Mouse (Mus musculus) heart, adult 2 months (tissue): Measurements from ENCODE around the gene Ttc7. TPM values are rescaled to one million over a fixed set of nuclear protein-coding genes. Genes with fewer than 3 reads are reported as not detected.

ENCODE experiments used
- DNase-seq, 2 experiments: peaks; one replicate each; pipeline ENCODE4 v3.0.0; 2021
- H3K27ac ChIP-seq: fragments of 200-600 bp; 2 replicates; pipeline ENCODE4 v1.8.1; 2022
- H3K27me3 ChIP-seq: fragments of 200-500 bp; 2 replicates; pipeline ENCODE4 v1.6.1; 2012; ENCODE audit warnings: mild to moderate bottlenecking, low read length, inconsistent platforms, mixed read lengths; ENCODE audit not compliant: control insufficient read depth, insufficient read depth
- H3K36me3 ChIP-seq: fragments of 200-500 bp; 2 replicates; pipeline ENCODE4 v1.6.1; 2012; ENCODE audit warnings: low read length, inconsistent platforms; ENCODE audit not compliant: control insufficient read depth, insufficient read depth
- H3K4me1 ChIP-seq: fragments of 200-500 bp; 2 replicates; pipeline ENCODE4 v1.6.1; 2011; ENCODE audit warnings: low read length; ENCODE audit not compliant: control insufficient read depth, insufficient read depth
- H3K4me3 ChIP-seq: fragments of 200-600 bp; 2 replicates; pipeline ENCODE4 v1.8.1; 2022
- H3K79me2 ChIP-seq: fragments of 200-500 bp; replicated peaks from 2 replicates; pipeline ENCODE4 v1.6.1; 2012; ENCODE audit warnings: mild to moderate bottlenecking, inconsistent platforms, low read length, moderate library complexity, mixed read lengths; ENCODE audit not compliant: control insufficient read depth, insufficient read depth
- H3K9ac ChIP-seq: fragments of 200-500 bp; 2 replicates; pipeline ENCODE4 v1.6.1; 2012; ENCODE audit warnings: low read depth, mild to moderate bottlenecking, control low read depth, inconsistent platforms, low read length, mixed read lengths
- CTCF ChIP-seq: fragments of 200-600 bp; IDR thresholded peaks from 2 replicates; pipeline ENCODE4 v1.8.1; 2022; ENCODE audit warnings: antibody characterized with exemption, mild to moderate bottlenecking, moderate library complexity
- EP300 ChIP-seq: fragments of 200-500 bp; IDR thresholded peaks from 2 replicates; pipeline ENCODE4 v1.6.1; 2011; ENCODE audit warnings: low read depth, low read length, control low read depth; ENCODE audit not compliant: insufficient read depth
- POLR2A ChIP-seq: fragments of 200-500 bp; IDR thresholded peaks from 2 replicates; pipeline ENCODE4 v1.6.1; 2011; ENCODE audit warnings: mild to moderate bottlenecking, low read depth, low read length, control low read depth; ENCODE audit not compliant: insufficient read depth
- WGBS: fragments of 180-500 bp; shearing (Covaris S2); methylation state at CpG from one replicate; pipeline ENCODE4 v1.1.7; 2018; 5-methylcytosine and 5-hydroxymethylcytosine counted together
- intact Hi-C: fragments of 180-260 bp; cut with DNase I; formaldehyde crosslinking; loops from one replicate; pipeline ENCODE4 v1.15.1; 2025
- polyA plus RNA-seq: library from polyadenylated mRNA; depleted of rRNA; stranded (reverse); fragments of >200 nt; gene quantifications from 2 replicates; pipeline ENCODE4 v1.2.3, GENCODE M21; 2012
- total RNA-seq, 2 experiments: library from RNA; stranded (reverse); gene quantifications; 2 replicates each; pipeline ENCODE4 v1.2.3; 2021

Gene Ttc7
- total and polyA plus RNA-seq, 3 experiments, result 20.9 to 23.2 (median 21.3) TPM

- Histone ChIP-seq H3K4me1 (no peaks in the 10 kb centered on the region; the same call in 1 of the 2 replicates), H3K27me3 (no peaks in the 10 kb centered on the region), H3K4me3 (no peak overlapping the region), H3K79me2 (no peaks in the 10 kb centered on the region), H3K36me3 (no peaks in the 10 kb centered on the region), H3K9ac (no peak overlapping the region), H3K27ac (no peak overlapping the region)
- DNase-seq, result no peak
- intact Hi-C loops, result no loop called here
- TF ChIP-seq POLR2A, result no peak
- TF ChIP-seq CTCF, result no peak
- TF ChIP-seq EP300, result no peak
- 82% methylated on average over 8 of the region's 8 CpGs for WGBS
Measured at GRCm38 (mm10) chr17:87343060-87343703, 60.5 kb downstream of the Ttc7 start.

- Histone ChIP-seq H3K27me3 (no peaks in the 10 kb centered on the region), H3K4me1 (no peaks in the 10 kb centered on the region; the same call in 1 of the 2 replicates), H3K9ac (no peak overlapping the region), H3K4me3 (no peak overlapping the region), H3K79me2 (no peaks in the 10 kb centered on the region), H3K27ac (no peak overlapping the region), H3K36me3 (no peaks in the 10 kb centered on the region)
- intact Hi-C loops, result no loop called here
- TF ChIP-seq CTCF, result no peak
- TF ChIP-seq EP300, result no peak
- no peak for TF ChIP-seq POLR2A
- DNase-seq, result no peak
- 72% methylated on average over 18 of the region's 18 CpGs for WGBS
Measured at GRCm38 (mm10) chr17:87344441-87345251, 62.0 kb downstream of the Ttc7 start.

DNA sequence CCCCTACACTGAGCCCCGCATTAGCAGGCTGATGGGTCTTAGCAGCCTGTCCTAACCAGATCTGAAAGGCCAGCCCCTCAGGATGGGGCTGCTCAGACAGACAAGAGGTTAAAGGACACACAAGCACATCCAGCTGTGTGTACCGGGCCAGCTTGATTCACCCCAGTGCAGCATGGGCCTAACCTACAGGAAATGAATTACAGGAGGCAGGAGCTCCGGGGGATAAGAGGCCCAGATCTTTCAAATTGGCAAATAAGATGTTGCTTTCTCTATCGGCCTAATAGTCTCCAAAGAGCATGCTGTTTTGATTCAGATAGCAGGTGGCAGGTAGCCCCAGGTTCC lies 62.5 kb downstream of the Ttc7 start:
- DNase-seq, result no peak
- Histone ChIP-seq H3K9ac (no peak overlapping the region), H3K4me1 (peaks cover 2% of the 10 kb centered on the region; the same call in 1 of the 2 replicates), H3K27me3 (no peaks in the 10 kb centered on the region), H3K27ac (no peak overlapping the region), H3K36me3 (no peaks in the 10 kb centered on the region), H3K79me2 (no peaks in the 10 kb centered on the region), H3K4me3 (no peak overlapping the region)
- intact Hi-C loops, result no loop called here
- 66% methylated on average over 4 of the region's 4 CpGs for WGBS
- no peak for TF ChIP-seq CTCF
- TF ChIP-seq EP300, result no peak
- no peak for TF ChIP-seq POLR2A

- no peak for DNase-seq
- no peaks in the 10 kb centered on the region for H3K36me3 ChIP-seq
- peaks cover 14% of the 10 kb centered on the region for H3K4me1 ChIP-seq
- no peak overlapping the region for H3K27ac ChIP-seq
- H3K27me3 ChIP-seq, result no peaks in the 10 kb centered on the region
- H3K79me2 ChIP-seq, result no peaks in the 10 kb centered on the region
- 51% methylated on average over 9 of the region's 9 CpGs for WGBS
- H3K9ac ChIP-seq, result no peak overlapping the region
- no peak for TF ChIP-seq CTCF
- no peak for TF ChIP-seq POLR2A
- no peak for TF ChIP-seq EP300
- H3K4me3 ChIP-seq, result no peak overlapping the region
- intact Hi-C loops, result no loop called here
Measured at GRCm38 (mm10) chr17:87348353-87348752, 65.7 kb downstream of the Ttc7 start.

DNA sequence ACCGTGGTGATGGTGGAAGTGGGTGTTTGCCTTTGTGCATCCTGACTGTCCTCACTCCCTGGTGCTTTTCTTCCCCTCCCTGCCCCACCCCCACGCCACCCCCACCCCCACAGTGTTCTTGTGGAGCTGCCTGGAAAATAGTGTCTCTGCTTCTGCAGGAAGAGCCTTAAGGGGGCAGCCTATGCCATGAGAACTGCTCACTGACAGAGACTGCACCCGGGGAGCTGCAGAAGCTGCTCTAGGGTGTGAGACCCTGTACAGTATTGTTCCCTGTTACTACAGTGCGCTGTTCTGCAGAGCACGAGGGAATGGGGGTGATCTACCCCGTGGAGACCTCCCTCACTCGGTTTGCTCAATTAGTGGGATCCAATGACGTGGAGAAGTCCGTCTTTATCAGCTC lies 66.4 kb downstream of the Ttc7 start:
- no peaks in the 10 kb centered on the region for H3K27me3 ChIP-seq
- no peaks in the 10 kb centered on the region for H3K36me3 ChIP-seq
- intact Hi-C loops, result no loop called here
- 60% methylated on average over 9 of the region's 9 CpGs for WGBS
- no peak overlapping the region for H3K9ac ChIP-seq
- H3K4me1 ChIP-seq, result peaks cover 14% of the 10 kb centered on the region
- DNase-seq, result no peak
- H3K79me2 ChIP-seq, result no peaks in the 10 kb centered on the region
- no peak for TF ChIP-seq POLR2A
- peak; percentile 30 for TF ChIP-seq CTCF
- H3K27ac ChIP-seq, result no peak overlapping the region
- no peak overlapping the region for H3K4me3 ChIP-seq

DNA sequence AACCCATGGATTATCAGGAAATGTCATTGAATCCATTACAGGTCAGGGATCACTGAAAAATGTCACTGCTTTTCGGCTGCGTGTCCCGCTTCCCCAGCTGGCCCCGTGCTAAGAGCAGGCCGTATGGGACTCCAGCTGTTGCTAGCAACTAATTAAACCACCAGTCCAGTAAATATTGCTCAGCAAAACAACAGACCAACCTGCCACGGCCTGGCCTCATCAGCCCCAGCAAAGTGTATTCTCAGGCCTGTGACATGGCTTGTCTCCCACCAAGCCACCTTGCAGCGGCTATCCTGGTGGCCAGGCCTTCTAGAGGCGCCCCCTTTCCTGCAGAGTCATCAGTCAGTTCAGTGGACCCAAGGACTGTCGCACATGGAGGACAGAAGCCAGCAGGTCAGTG lies 66.9 kb downstream of the Ttc7 start:
- no peaks in the 10 kb centered on the region for H3K79me2 ChIP-seq
- 91% methylated on average over 9 of the region's 9 CpGs for WGBS
- no peak overlapping the region for H3K9ac ChIP-seq
- TF ChIP-seq EP300, result no peak
- TF ChIP-seq POLR2A, result no peak
- no peak for TF ChIP-seq CTCF
- no peak overlapping the region for H3K27ac ChIP-seq
- no peaks in the 10 kb centered on the region for H3K36me3 ChIP-seq
- intact Hi-C loops, result no loop called here
- H3K27me3 ChIP-seq, result no peaks in the 10 kb centered on the region
- H3K4me1 ChIP-seq, result peaks cover 14% of the 10 kb centered on the region
- DNase-seq, result no peak
- H3K4me3 ChIP-seq, result no peak overlapping the region
